Mouse (Mus musculus) brain, embryonic 14.5 days (tissue): ENCODE data around the gene St6galnac5.

Experiments used
- CTCF ChIP-seq: fragments of 200-500 bp; IDR thresholded peaks from 2 replicates; pipeline ENCODE4 v1.5.1; 2012; ENCODE audit warnings: inconsistent platforms, mild to moderate bottlenecking, moderate library complexity, borderline replicate concordance; ENCODE audit not compliant: insufficient read depth, insufficient read length; ENCODE audit errors: extremely low read depth
- POLR2A ChIP-seq: fragments of 200-500 bp; IDR thresholded peaks from 2 replicates; pipeline ENCODE4 v1.6.1; 2012; ENCODE audit warnings: mild to moderate bottlenecking, inconsistent platforms, borderline replicate concordance; ENCODE audit not compliant: poor library complexity, insufficient read depth, insufficient read length, severe bottlenecking; ENCODE audit errors: extremely low read depth

DNA sequence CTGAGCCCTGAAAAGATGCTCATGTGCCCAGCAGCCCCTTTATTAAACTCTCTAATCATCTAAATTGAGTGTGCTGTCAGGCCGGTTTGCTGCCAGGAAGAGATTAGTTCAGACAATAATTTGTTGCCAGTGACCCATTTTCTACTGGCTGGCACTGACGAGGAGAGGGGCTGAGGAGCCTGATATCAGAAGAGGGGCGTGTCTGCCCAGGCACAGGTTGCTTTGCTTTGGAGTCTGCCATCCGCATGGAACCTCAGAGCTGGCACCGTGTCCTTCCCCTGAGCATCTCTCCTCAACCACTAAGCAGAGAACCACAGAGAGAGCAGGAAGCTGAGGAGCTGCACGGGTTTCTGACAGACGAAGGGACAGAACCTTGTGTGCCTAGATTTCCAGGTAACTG, 93.9 kb downstream of the St6galnac5 start:
- no peak for TF ChIP-seq POLR2A
- no peak for TF ChIP-seq CTCF
